Mouse (Mus musculus) erythroblast, adult 5-6 weeks (primary cell): ENCODE results near the gene Cdh5. TPM values are rescaled to one million over a fixed set of nuclear protein-coding genes. Genes with fewer than 3 reads are reported as not detected.

Experiments
- ATAC-seq: replicated peaks from 2 replicates; pipeline ENCODE4 v1.8.0; 2016; ENCODE audit warnings: moderate number of reproducible peaks, mild to moderate bottlenecking, moderate TSS enrichment, inconsistent platforms; ENCODE audit not compliant: poor library complexity, low FRiP score, severe bottlenecking
- total RNA-seq, 2 experiments: library from RNA; stranded (forward) in 1 of 2; stranded (reverse) in 1 of 2; fragments of 150-400 nt in 1 of 2; fragments of 200-764, 138-1000 nt in 1 of 2; gene quantifications; 2 replicates each; pipeline versions ENCODE4 v1.2.3 to v1.2.4; 2015 to 2017; ENCODE audit warnings: low replicate concordance in 2 of 2

Gene Cdh5
- total RNA-seq, 2 experiments from 2014 or later: not detected

- no peak for ATAC-seq
These were observed 75.6 kb downstream of the Cdh5 start for GRCm38 (mm10) chr8:104177054-104177453.

GRCm38 (mm10) chr8:104184905-104185304, 83.5 kb downstream of the Cdh5 start:
- ATAC-seq: no peak

GRCm38 (mm10) chr8:104186827-104187226, 85.4 kb downstream of the Cdh5 start:
- ATAC-seq: no peak

- ATAC-seq: no peak
These were observed 86.2 kb downstream of the Cdh5 start for GRCm38 (mm10) chr8:104187622-104188021.

GRCm38 (mm10) chr8:104188459-104188858, 87.0 kb downstream of the Cdh5 start:
- no peak for ATAC-seq

GRCm38 (mm10) chr8:104190777-104191468, 89.5 kb downstream of the Cdh5 start:
- no peak for ATAC-seq

- ATAC-seq: no peak
These were observed 90.1 kb downstream of the Cdh5 start for GRCm38 (mm10) chr8:104191496-104191895.

Other genes with a start within 250 kb of the Cdh5 start
- not detected in 2 replicates for gene Bean1, start 68.8 kb downstream of the Cdh5 start, total RNA-seq (2015; ENCODE audit: low replicate concordance)
- gene Bean1, start 68.8 kb downstream of the Cdh5 start, total RNA-seq (2017; ENCODE audit: low replicate concordance): not detected in 2 replicates
- gene Tk2, start 146.9 kb downstream of the Cdh5 start, total RNA-seq (2015; ENCODE audit: low replicate concordance): 7.1 and 13.2 TPM in 2 replicates
- 3.1 and 7.1 TPM in 2 replicates for gene Tk2, start 146.9 kb downstream of the Cdh5 start, total RNA-seq (2017; ENCODE audit: low replicate concordance)
- 19.2 and 51.7 TPM in 2 replicates for gene Cklf, start 149.2 kb downstream of the Cdh5 start, total RNA-seq (2015; ENCODE audit: low replicate concordance)
- gene Cklf, start 149.2 kb downstream of the Cdh5 start, total RNA-seq (2017; ENCODE audit: low replicate concordance): 5.2 and 9.8 TPM in 2 replicates
- gene Cmtm2a, start 191.6 kb downstream of the Cdh5 start, total RNA-seq (2015; ENCODE audit: low replicate concordance): not detected in 2 replicates
- gene Cmtm2a, start 191.6 kb downstream of the Cdh5 start, total RNA-seq (2017; ENCODE audit: low replicate concordance): not detected in 2 replicates
- not detected in 2 replicates for gene Gm45711, start 208.5 kb downstream of the Cdh5 start, total RNA-seq (2015; ENCODE audit: low replicate concordance)
- gene Gm45711, start 208.5 kb downstream of the Cdh5 start, total RNA-seq (2017; ENCODE audit: low replicate concordance): not detected in 2 replicates
- gene Cmtm1, start 208.5 kb downstream of the Cdh5 start, total RNA-seq (2015; ENCODE audit: low replicate concordance): not detected in 2 replicates
- gene Cmtm1, start 208.5 kb downstream of the Cdh5 start, total RNA-seq (2017; ENCODE audit: low replicate concordance): not detected in 2 replicates
- gene Gm11020, start 219.9 kb downstream of the Cdh5 start, total RNA-seq (2015; ENCODE audit: low replicate concordance): not detected in 2 replicates
- gene Gm11020, start 219.9 kb downstream of the Cdh5 start, total RNA-seq (2017; ENCODE audit: low replicate concordance): not detected in 2 replicates
- gene Cmtm2b, start 220.6 kb downstream of the Cdh5 start, total RNA-seq (2015; ENCODE audit: low replicate concordance): not detected in 2 replicates
- not detected in 2 replicates for gene Cmtm2b, start 220.6 kb downstream of the Cdh5 start, total RNA-seq (2017; ENCODE audit: low replicate concordance)
- 8.6 and 14.0 TPM in 2 replicates for gene Cmtm3, start 237.8 kb downstream of the Cdh5 start, total RNA-seq (2015; ENCODE audit: low replicate concordance)
- gene Cmtm3, start 237.8 kb downstream of the Cdh5 start, total RNA-seq (2017; ENCODE audit: low replicate concordance): 1.5 and 3.3 TPM in 2 replicates